Mouse (Mus musculus) liver, embryonic 14.5 days (tissue): Measurements from ENCODE around the gene Itgax.

Experiments used
- CTCF ChIP-seq: IDR thresholded peaks from 2 replicates; pipeline ENCODE4 v1.5.1; 2016; ENCODE audit warnings: antibody characterized with exemption, low read depth, control low read depth
- EP300 ChIP-seq: IDR thresholded peaks from 2 replicates; pipeline ENCODE4 v1.6.1; 2016; ENCODE audit warnings: antibody characterized with exemption, low read depth

DNA sequence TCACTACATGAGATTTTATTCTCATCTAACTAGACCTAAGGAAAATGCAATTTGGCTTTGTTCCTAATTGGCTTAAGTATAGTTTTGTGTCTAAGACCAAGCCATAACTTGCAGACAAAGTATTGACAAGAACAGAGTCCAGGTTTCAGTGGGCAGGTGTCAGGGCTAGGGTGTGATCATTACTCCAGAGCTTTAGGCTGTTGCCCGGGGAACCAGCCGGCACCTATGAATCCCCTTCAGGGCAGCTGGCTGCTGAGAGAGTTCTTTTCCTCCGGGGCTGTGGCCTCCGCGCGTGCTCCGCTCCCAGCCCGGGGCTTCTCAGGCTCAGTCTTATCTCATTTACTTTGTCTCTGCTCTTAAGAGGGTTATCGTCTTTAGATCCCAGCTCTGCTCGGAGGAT is 25.6 kb downstream of the Itgax start:
- TF ChIP-seq CTCF (no peak), EP300 (no peak)
